Mouse (Mus musculus): Measurements from ENCODE around the gene Timp2. TPM values are rescaled to one million over a fixed set of nuclear protein-coding genes. Genes with fewer than 3 reads are reported as not detected.
A peak's percentile ranks its signal among the peaks of the same experiment; 100 is the strongest.

The Timp2 gene
- polyA plus RNA-seq, 1 experiment from 2014 or later, result 117 TPM

DNA sequence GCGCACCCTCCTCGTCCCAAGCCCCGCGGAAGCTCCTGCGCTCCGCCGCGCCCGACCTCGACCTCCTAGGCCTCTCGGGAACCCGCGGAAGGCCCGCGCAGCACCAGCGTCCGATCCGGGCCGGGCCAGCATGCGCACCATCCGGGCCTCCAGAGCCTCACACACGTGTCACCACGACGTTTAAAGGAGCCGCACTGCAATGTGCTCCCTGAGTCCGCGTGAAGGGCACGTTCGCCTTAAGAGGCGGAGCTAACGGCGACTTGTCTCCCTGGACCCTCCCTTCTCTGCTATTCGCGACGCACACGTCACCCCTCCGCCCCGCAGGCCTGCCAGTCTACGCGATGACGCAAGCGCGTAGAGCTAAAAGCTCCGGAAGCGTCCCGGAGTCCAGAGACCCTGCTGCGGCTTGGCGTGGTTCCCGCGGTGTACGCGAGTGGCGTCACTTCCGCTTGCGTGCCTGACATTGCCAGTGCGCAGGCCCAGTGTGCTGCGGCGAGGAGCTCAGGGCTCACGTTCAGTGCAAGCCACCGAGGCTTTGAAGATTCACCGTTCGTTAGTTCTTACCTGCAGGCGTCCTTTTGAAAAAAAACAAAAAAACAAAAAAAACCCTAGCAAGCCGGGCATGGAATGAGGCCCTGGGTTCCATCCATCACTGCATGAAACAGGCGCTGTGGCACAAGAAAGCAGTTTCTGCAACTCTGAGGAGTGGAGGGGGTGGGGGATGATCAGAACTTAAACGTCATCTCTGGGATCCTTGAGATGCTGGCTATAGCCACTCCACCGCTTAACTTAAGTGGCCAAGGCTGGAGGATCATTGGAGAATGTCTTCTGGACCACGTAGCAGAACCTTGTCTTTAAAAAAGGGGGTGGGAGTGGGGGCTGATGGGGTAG lies 65.3 kb downstream of the Timp2 start, which contains the start of gene Usp36:
Gene Usp36 (minus strand): TSS at position 246 of the 891 bp plus-strand sequence.
- H3K9me3 ChIP-seq, result no peaks in the 10 kb centered on the region
- peaks cover 25% of the 10 kb centered on the region for H3K36me3 ChIP-seq
- H3K4me2 ChIP-seq, result peak within 1 kb of the TSS; percentile 94
- no peaks in the 10 kb centered on the region for H3K27me3 ChIP-seq
- under 1% methylated on average over 68 of the region's 68 CpGs for WGBS
- peaks cover 15% of the 10 kb centered on the region for H3K4me1 ChIP-seq
- peak; percentile 99 for ATAC-seq (ENCODE audit: insufficient number of reproducible peaks, insufficient read depth, low FRiP score, low TSS enrichment, low read depth)
- peak within 1 kb of the TSS; percentile 92 for H3K9ac ChIP-seq
- H3K27ac ChIP-seq, result peak within 1 kb of the TSS; percentile 90
- peak within 1 kb of the TSS; percentile 95 for H3K4me3 ChIP-seq

DNA sequence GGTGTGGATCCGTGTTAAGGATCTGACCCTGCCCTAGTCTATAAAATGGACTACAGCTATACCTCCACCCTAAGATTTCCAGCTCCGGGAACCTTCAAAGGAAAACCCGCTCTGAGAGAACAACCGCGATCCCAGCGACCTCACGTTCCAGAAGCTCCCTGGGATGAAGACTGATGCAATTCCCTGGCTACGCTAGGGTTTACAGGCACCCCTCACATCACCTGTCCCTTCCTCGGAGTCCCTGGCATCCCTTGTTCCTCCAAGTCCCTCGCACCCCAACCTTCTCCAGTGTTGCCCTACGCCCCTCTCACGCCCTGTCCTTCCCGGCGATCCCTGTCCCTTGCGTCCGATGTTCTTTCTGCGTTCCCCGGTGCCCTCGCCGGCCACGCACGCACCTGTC lies 66.0 kb downstream of the Timp2 start:
- no peaks in the 10 kb centered on the region for H3K27me3 ChIP-seq
- H3K27ac ChIP-seq, result peak overlapping the region; percentile 80
- H3K4me3 ChIP-seq, result peak overlapping the region; percentile 95
- ATAC-seq (ENCODE audit: insufficient number of reproducible peaks, insufficient read depth, low FRiP score, low TSS enrichment, low read depth), result no peak
- no peaks in the 10 kb centered on the region for H3K9me3 ChIP-seq
- H3K4me1 ChIP-seq, result peaks cover 15% of the 10 kb centered on the region
- WGBS, result 0% methylated on average over 22 of the region's 22 CpGs
- H3K36me3 ChIP-seq, result peaks cover 31% of the 10 kb centered on the region
- H3K9ac ChIP-seq, result peak overlapping the region; percentile 92
- H3K4me2 ChIP-seq, result peak overlapping the region; percentile 94

DNA sequence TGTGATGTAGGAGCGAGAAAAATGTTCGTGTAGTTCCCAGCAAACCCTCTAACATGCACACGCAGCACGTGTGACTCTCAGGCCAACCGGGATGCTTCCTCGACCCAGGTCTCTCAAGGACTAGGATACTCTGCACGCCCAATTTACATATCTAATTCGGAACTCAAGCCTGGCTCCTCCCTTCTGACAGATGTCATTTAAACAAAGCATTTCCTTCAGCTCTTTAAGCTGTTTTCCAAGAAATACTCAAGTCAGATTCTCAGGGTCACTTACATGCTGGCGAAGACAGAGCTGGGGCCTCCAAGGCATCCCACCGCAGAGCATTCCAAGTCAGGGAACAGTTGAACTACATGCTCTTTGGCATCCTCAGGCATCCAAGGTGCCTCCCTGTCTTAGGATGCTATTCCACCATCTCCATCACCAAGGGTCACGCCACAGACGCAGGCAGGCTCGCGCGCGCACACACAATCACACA lies 66.5 kb downstream of the Timp2 start:
- H3K36me3 ChIP-seq, result peaks cover 36% of the 10 kb centered on the region
- WGBS, result under 1% methylated on average over 16 of the region's 16 CpGs
- no peaks in the 10 kb centered on the region for H3K9me3 ChIP-seq
- peak overlapping the region; percentile 95 for H3K4me3 ChIP-seq
- ATAC-seq (ENCODE audit: insufficient number of reproducible peaks, insufficient read depth, low FRiP score, low TSS enrichment, low read depth), result no peak
- H3K4me2 ChIP-seq, result peak overlapping the region; percentile 94
- no peaks in the 10 kb centered on the region for H3K27me3 ChIP-seq
- H3K9ac ChIP-seq, result peak overlapping the region; percentile 92
- H3K27ac ChIP-seq, result peak overlapping the region; percentile 80; the same call in 1 of the 2 replicates
- peaks cover 15% of the 10 kb centered on the region for H3K4me1 ChIP-seq

DNA sequence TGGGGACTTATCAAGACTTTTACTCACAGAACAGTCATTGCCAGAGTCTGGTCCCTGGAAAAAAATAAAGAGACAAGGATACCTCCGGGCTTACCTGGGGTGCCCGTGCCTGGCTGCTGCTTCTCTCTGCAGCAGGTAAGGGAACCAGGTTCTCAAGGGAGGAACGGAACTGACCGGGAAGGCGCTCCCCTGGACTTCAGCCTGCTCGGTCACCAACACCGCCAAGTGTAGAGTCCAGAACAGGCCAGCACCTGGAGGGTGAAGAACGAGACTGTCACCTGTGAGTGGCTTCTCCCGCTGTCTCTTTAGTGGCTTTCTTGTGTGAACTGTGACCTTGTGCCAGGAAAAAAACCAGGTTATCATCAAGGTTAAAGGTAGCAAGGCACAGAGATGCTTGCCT lies 68.0 kb downstream of the Timp2 start:
- no peak overlapping the region for H3K4me3 ChIP-seq
- no peak overlapping the region for H3K27ac ChIP-seq
- H3K27me3 ChIP-seq, result no peaks in the 10 kb centered on the region
- WGBS, result 95% methylated on average over 9 of the region's 9 CpGs
- peak overlapping the region; percentile 36; the same call in 1 of the 2 replicates for H3K9ac ChIP-seq
- H3K9me3 ChIP-seq, result no peaks in the 10 kb centered on the region
- no peak for ATAC-seq (ENCODE audit: insufficient number of reproducible peaks, insufficient read depth, low FRiP score, low TSS enrichment, low read depth)
- H3K4me2 ChIP-seq, result no peak overlapping the region
- peaks cover 51% of the 10 kb centered on the region for H3K36me3 ChIP-seq
- peaks cover 15% of the 10 kb centered on the region for H3K4me1 ChIP-seq

DNA sequence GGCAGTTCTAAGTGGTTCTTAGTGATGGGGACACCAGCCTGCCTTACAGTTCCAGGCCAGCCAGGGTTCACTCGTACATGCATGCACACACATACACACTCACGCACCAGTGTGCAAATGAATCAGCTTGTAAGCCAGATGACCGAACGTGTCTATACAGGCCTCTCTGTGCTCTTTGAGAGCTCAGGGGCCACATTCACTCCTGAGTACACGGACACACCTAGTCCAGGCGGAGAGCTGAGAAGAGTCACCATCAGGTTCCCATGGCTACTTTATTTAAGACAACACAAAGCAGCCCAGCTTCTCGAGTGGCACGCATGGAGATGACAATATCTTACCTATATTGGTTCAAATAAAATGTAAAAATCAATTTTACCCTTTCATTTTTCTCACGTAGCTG lies 69.1 kb downstream of the Timp2 start:
- no peak for ATAC-seq (ENCODE audit: insufficient number of reproducible peaks, insufficient read depth, low FRiP score, low TSS enrichment, low read depth)
- peaks cover 15% of the 10 kb centered on the region for H3K4me1 ChIP-seq
- no peak overlapping the region for H3K4me2 ChIP-seq
- WGBS, result 92% methylated on average over 9 of the region's 9 CpGs
- H3K9me3 ChIP-seq, result no peaks in the 10 kb centered on the region
- H3K27ac ChIP-seq, result no peak overlapping the region
- no peak overlapping the region for H3K4me3 ChIP-seq
- no peaks in the 10 kb centered on the region for H3K27me3 ChIP-seq
- 0 out of 2 replicates have a peak overlapping the region, but pooled peaks have one; percentile 46 for H3K9ac ChIP-seq
- peaks cover 63% of the 10 kb centered on the region for H3K36me3 ChIP-seq

DNA sequence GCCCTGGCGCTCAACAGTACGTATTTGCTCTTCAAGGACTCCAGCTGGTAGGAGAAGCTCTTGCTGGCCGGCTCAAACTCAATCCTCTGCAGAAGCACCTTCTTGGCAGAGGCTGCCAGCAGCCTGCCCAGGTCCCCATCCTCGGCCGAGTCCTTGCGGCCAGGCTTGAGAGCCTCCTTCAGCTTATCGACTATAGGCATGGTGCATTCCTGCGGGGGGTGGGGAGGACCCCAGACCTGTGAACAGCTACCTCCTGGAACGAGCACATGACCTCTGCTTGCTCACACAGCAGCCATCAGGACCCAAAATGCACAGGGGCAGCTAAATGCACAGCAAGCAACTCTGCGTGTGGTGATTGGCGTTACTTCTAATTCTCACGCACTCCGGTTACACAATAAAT lies 69.7 kb downstream of the Timp2 start:
- no peak overlapping the region for H3K4me3 ChIP-seq
- WGBS, result 93% methylated on average over 13 of the region's 13 CpGs
- H3K36me3 ChIP-seq, result peaks cover 69% of the 10 kb centered on the region
- H3K27me3 ChIP-seq, result no peaks in the 10 kb centered on the region
- peaks cover 13% of the 10 kb centered on the region for H3K4me1 ChIP-seq
- ATAC-seq (ENCODE audit: insufficient number of reproducible peaks, insufficient read depth, low FRiP score, low TSS enrichment, low read depth), result no peak
- H3K4me2 ChIP-seq, result no peak overlapping the region
- H3K9ac ChIP-seq, result 0 out of 2 replicates have a peak overlapping the region, but pooled peaks have one; percentile 46
- no peak overlapping the region for H3K27ac ChIP-seq
- no peaks in the 10 kb centered on the region for H3K9me3 ChIP-seq

DNA sequence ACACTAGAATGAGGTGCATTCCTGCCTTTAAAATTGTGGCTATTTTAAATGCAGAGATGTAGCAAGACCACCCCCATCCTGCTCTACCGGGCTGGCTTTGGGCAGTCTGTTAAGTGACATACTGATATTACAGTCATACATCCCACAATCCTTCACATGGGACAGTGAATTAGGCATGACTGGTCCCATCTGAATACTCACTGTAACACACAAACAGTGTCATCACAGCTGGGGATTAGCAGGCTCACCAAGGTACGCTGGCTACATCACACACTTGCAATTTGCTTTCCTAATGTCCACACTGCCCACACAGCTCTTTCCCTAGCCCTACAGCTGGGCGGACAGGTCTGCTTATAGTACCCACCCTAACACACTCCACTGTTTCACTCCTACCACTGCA lies 75.3 kb downstream of the Timp2 start:
- no peaks in the 10 kb centered on the region for H3K27me3 ChIP-seq
- no peaks in the 10 kb centered on the region for H3K9me3 ChIP-seq
- 91% methylated on average over 3 of the region's 3 CpGs for WGBS
- no peak overlapping the region for H3K4me3 ChIP-seq
- no peak overlapping the region for H3K9ac ChIP-seq
- no peaks in the 10 kb centered on the region for H3K4me1 ChIP-seq
- H3K4me2 ChIP-seq, result no peak overlapping the region
- H3K36me3 ChIP-seq, result peaks cover 100% of the 10 kb centered on the region
- ATAC-seq (ENCODE audit: insufficient number of reproducible peaks, insufficient read depth, low FRiP score, low TSS enrichment, low read depth), result no peak
- no peak overlapping the region for H3K27ac ChIP-seq

DNA sequence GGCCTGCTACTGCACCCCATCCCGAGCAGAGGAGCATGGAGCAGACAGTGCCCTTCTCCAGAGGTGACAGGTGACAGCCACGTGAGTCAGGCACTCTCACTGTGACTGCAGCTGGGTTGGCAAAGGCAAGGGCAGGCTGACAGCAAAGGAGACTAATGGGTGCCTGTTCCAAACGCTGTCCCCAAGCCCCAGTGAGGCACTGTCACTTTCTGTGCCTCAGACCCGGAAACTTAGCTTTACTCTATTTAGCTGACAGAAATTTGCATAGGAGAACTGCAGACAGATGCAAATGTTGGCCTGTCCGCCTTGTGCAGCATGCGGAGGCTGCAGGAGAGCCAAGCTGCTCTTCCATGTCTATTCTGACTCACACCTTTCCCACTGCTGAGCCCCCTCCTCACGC lies 79.2 kb downstream of the Timp2 start:
- no peak overlapping the region for H3K4me3 ChIP-seq
- H3K36me3 ChIP-seq, result peaks cover 100% of the 10 kb centered on the region
- WGBS, result 90% methylated on average over 7 of the region's 7 CpGs
- H3K9ac ChIP-seq, result no peak overlapping the region
- H3K27me3 ChIP-seq, result no peaks in the 10 kb centered on the region
- no peak overlapping the region for H3K4me2 ChIP-seq
- no peaks in the 10 kb centered on the region for H3K9me3 ChIP-seq
- no peaks in the 10 kb centered on the region for H3K4me1 ChIP-seq
- ATAC-seq (ENCODE audit: insufficient number of reproducible peaks, insufficient read depth, low FRiP score, low TSS enrichment, low read depth), result no peak
- H3K27ac ChIP-seq, result no peak overlapping the region

DNA sequence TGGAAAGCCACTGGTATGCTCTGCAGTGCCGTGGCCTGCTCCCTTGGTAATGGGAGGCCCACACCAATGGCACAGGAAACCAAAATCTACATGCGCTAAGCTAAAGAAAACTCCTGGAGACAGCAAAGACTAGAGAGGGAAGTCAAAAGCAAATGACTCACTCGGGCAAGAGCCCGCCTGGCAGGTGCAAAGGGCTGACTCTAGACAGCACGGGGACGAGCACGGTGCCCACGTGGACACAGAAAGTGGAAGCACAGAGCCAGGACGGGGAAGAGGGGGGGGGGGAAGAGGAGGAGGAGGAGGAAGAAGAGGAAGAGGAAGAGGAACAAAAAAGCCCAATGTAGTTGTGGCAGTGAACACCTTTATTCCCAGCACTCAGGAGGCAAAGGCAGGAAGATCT lies 80.4 kb downstream of the Timp2 start:
- H3K9ac ChIP-seq, result no peak overlapping the region
- no peak overlapping the region for H3K4me3 ChIP-seq
- H3K4me1 ChIP-seq, result no peaks in the 10 kb centered on the region
- H3K9me3 ChIP-seq, result no peaks in the 10 kb centered on the region
- no peaks in the 10 kb centered on the region for H3K27me3 ChIP-seq
- 95% methylated on average over 9 of the region's 9 CpGs for WGBS
- H3K27ac ChIP-seq, result no peak overlapping the region
- H3K36me3 ChIP-seq, result peaks cover 98% of the 10 kb centered on the region
- ATAC-seq (ENCODE audit: insufficient number of reproducible peaks, insufficient read depth, low FRiP score, low TSS enrichment, low read depth), result no peak
- H3K4me2 ChIP-seq, result no peak overlapping the region

DNA sequence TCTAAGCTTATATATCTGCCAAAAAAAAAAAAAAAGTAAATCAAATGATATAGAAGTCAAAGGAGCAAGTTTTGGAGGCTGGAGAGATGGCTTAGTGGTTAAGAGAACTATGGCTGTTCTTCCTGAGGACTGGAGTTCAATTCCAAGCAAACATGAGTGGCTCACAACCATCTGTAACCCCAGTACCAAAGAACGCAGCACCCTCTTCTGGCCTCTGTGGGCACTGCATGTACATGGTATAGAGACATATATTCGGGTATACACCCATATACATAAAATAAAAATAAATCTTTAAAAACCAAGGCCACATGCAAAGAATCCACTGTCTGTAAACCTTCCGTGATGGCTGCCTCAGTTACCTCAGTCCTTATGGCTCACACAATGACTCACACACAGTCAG lies 85.7 kb downstream of the Timp2 start:
- 95% methylated on average over 3 of the region's 3 CpGs for WGBS
- no peak overlapping the region for H3K9ac ChIP-seq
- no peak for ATAC-seq (ENCODE audit: insufficient number of reproducible peaks, insufficient read depth, low FRiP score, low TSS enrichment, low read depth)
- H3K4me2 ChIP-seq, result no peak overlapping the region
- no peak overlapping the region for H3K4me3 ChIP-seq
- H3K27me3 ChIP-seq, result no peaks in the 10 kb centered on the region
- no peak overlapping the region for H3K27ac ChIP-seq
- no peaks in the 10 kb centered on the region for H3K4me1 ChIP-seq
- no peaks in the 10 kb centered on the region for H3K9me3 ChIP-seq
- H3K36me3 ChIP-seq, result peaks cover 97% of the 10 kb centered on the region

DNA sequence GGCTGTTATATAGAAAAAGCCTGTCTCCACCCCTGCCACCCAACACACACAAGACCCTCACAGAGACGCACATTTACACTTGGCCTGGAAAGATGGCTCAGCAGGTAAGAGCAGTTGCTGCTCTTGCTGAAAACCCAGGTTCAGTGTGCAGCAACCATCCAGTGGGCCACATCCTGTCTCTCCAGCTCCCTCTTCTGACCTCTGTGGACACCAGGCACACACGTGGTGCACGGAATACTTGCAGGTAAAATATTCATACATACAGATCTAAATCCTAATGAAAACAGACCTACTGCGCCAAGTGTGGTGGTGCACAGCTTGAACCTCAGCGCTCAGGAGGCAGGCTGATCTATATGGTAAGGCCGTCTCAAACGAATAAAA lies 88.9 kb downstream of the Timp2 start:
- WGBS, result 90% methylated on average over 7 of the region's 7 CpGs
- Histone ChIP-seq H3K4me2 (no peak overlapping the region), H3K36me3 (peaks cover 97% of the 10 kb centered on the region), H3K4me1 (no peaks in the 10 kb centered on the region), H3K27me3 (no peaks in the 10 kb centered on the region), H3K27ac (no peak overlapping the region), H3K4me3 (no peak overlapping the region), H3K9ac (no peak overlapping the region), H3K9me3 (no peaks in the 10 kb centered on the region)
- ATAC-seq (ENCODE audit: insufficient number of reproducible peaks, insufficient read depth, low FRiP score, low TSS enrichment, low read depth), result no peak

DNA sequence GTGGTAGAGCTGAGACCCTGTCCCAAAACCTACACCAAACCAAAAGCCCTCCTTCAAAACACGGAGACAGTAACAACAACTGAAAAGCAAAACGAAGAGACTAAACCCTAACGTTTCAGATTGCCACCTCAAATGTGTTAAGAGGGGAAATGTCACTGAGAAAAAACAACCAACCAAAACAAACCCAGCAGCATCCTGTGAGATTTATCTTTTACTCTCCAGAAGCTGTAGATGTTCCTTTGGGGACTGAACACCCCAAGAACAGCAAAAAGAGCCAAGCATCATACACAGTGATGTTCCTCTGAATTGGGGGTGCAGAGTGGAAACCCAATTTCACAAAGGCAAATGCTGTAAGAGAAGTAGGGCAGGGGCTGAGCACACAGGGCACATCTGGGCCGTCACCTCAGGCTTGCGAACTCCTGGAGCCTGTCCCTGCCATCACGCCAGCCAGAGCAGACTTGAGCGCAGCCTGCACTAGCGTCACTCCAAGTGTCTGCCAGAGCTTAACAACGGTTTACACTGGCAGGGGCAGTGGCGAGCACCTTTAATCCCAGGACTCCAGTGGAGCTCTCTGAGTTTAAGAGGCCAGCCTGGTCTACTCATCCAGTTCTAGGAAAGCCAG lies 89.4 kb downstream of the Timp2 start:
- Histone ChIP-seq H3K9me3 (no peaks in the 10 kb centered on the region), H3K9ac (no peak overlapping the region), H3K4me2 (no peak overlapping the region), H3K27ac (no peak overlapping the region), H3K4me3 (no peak overlapping the region), H3K4me1 (no peaks in the 10 kb centered on the region), H3K27me3 (no peaks in the 10 kb centered on the region), H3K36me3 (peaks cover 97% of the 10 kb centered on the region)
- 92% methylated on average over 10 of the region's 10 CpGs for WGBS
- ATAC-seq (ENCODE audit: insufficient number of reproducible peaks, insufficient read depth, low FRiP score, low TSS enrichment, low read depth), result no peak

Measured in embryonic facial prominence, embryonic 13.5 days (tissue).